Mouse (Mus musculus) embryo, embryonic 9.5 days (tissue): ENCODE measurements around the gene Pgpep1l.
"Not testable (repeated sequence)": the region's sequence is repeated elsewhere in the genome, so short reads cannot be mapped to it uniquely, and the experiment has no call there.

Experiments
- DNase-seq: peaks from one replicate; pipeline ENCODE4 v3.0.0-alpha.2; 2017; ENCODE audit errors: extremely low spot score

Pgpep1l gene

GRCm38 (mm10) chr7:68264028-68264453 is at the start of gene Pgpep1l:
TSS of gene Pgpep1l (minus strand) at chr7:68264233.
- peak; percentile 39 for DNase-seq

DNA sequence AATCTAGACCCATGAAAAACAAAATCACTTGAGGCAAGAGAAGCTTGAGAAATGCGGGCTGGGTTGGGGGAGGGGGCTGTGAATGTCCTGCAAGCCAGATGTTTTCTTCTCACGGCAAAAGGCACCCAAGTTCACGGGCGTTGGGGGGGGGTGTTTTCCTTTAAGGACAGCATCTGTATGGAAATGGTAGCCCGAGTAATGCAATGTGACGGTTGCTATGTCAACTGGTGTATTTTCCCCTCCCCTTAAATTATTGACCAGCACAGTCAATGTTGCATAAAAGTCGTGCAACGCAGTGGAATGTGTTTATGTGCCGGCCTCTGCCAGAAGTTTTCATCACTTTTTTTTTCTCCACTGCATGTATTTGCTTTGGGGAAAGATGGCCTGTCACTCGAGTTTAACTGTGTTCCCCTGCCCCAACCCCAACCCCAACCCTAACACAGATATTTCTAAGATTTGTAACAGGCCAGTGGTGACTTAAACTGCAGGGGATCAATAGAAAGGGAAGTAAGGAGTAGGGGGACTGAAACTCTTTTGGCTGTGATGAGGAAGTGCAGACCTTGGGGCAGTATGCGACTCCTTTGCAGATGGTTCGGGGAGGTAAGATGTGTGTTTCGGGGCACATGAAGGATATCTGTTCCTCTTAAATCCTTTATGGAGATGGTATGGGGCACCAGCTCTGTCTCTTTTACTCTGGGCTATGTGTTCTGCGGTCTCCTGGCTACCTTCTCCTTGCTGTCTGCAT is 49.2 kb upstream of the Pgpep1l start:
- DNase-seq, result no peak

DNA sequence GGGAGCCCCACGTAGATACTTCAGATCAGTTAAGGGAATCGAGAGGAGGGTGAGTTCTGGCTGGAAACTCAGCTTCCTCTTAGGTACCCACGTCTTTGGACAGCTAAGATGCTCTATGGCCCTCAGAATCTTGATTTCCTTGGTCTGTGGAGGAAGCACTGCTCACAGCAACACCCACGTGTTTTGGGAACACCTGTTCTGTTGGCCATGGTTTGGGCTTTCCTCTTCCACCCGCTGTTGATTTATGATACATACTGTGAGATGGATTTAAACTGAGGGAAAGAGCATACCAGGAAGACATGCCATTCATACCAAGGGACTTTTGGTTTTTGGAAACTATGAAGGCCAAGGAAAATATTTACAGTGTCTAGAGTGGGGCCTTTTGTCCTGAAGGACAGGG is 48.4 kb upstream of the Pgpep1l start:
- no peak for DNase-seq

- no peak for DNase-seq
Observed at GRCm38 (mm10) chr7:68311469-68311868, 47.4 kb upstream of the Pgpep1l start.

GRCm38 (mm10) chr7:68306756-68307155 is 42.7 kb upstream of the Pgpep1l start:
- DNase-seq, result no peak

DNA sequence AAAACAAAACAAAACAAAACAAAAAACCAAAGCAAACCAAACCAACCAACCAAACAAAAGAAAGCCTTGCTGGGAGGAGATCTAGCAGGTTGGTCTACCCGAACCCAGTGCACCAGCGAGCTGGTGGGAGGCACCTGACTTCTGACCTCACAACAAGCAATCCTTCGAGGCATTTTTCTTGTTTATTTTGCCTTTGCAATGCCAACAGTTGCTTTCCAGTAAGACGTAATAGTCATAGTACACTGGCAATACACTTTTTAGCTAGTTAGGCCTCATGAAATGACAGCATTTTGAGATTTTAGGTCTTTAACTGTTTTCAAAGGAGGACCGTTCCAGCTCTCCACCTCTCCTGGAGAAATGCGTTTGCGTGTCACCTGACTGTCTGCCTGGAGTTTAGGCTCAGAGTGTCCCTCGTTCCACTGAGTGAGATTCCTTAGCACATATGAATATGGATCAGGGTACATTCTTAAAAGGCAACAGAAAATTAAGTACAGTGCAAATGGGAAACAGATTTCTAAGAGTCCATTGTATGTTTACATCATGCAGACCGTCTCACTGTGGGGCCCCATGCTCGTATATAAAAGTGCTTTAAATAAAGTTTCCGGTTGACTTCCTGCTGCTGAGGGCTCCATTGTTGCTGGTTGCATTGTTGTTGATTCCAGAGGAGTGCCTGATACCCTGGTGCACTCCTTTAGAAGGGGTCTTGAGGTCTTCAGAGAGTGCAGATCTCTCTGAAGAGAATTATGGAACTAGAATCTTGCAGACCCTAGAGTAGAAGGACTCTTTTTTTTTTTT is 41.9 kb upstream of the Pgpep1l start:
- DNase-seq, result no peak

DNA sequence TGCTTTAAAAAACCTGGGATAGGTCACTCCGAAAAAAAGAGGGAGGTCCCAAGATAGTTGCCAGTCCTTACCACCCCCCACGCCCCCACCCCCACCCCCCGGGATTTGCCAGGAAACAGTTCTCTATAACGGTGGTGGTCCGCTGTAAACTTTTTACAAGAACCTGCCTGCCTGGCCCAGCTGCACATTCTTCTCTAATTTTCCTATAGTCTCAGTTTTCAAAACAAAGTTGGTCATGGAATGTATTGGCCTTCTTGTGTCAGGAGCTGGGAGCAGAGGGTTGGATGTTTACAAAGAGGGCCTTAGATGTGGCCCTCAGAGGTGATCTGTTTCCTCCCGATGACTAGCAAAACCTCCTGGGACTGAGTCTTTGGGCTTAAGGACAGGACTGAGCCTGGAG is 39.7 kb upstream of the Pgpep1l start:
- DNase-seq, result no peak

DNA sequence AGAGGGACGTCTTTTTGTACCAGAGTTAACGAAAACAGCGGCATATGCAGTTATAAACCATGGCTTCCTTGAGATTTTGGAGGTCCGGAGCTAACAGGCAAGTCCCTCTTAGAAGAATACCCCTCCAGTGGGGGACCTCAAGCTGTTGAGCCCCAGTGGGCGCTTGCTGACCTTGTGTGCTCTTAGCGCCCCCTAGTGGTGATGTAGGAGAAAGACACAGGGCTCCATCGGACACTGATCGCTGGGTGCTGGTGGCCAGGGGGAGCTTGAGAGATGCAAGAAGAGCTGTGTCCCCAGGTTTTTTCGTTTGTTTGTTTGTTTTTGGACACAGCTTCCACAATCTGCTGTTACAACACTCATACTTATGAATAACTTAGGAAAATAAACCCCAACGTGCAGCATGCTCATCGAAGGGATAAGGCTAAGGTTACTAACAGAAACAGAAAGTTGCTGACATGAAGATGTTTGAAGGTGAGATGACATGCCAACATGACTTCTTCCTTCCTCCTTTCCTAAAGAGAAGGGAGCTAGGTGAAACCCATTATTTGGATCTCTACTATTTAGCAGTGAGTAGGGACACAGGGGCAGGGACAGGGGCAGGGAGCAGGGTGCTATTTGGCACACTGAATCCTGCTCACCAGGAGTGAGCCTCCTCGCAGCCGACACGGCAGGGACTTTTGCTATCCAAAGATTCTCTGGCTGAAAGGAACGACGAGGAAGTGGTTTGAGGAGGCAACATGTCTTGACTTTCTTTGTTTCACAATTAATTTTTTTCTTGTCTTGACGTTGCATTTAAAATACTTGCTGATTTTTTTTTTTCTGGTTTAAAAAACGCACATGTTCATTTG is 38.8 kb upstream of the Pgpep1l start:
- peak; percentile 81 for DNase-seq

- DNase-seq, result no peak
Observed at GRCm38 (mm10) chr7:68301160-68301559, 37.1 kb upstream of the Pgpep1l start.

GRCm38 (mm10) chr7:68298381-68299076 is 34.5 kb upstream of the Pgpep1l start:
- no peak for DNase-seq

DNA sequence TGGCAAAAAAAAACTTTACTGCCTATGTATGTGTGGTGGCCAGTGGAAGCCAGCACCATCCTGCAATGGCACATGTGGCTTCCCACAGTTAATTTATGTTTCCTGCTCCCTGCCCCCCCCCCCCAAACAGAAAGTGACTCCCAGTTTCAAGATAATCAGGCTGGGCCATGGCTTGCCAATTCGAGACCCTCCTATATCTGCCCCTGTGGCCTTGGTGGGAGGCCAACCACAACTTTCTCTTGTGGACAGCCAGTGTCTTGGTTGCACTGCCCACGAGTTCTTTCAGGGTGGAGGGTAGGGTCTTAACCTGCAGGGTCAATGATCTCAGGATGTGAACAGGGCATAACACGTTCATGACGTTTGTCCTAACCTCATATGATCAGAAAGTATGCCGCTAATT is 32.5 kb upstream of the Pgpep1l start:
- no peak for DNase-seq

GRCm38 (mm10) chr7:68293997-68294789 is 30.2 kb upstream of the Pgpep1l start:
- DNase-seq, result no peak

DNA sequence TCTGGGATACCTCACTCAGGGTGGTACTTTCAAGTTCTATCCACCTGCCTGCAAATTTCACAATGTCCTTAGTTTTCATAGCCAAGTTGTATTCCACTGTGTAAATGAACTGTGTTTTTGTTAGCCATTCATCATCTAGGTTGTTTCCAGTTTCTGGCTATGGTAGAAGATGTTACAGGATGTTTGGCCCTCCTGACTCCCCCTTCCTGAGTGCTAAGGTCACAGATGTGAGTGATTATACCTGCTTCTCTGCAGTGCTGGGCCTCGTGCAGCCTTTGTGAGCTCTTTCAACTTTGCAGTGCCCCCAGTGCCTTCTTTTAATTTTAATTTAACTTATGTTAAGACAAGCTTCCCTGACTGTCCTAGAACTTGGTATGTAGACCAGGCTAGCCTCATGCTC is 27.6 kb upstream of the Pgpep1l start:
- DNase-seq, result no peak

GRCm38 (mm10) chr7:68289081-68289480 is 25.0 kb upstream of the Pgpep1l start:
- no peak for DNase-seq

GRCm38 (mm10) chr7:68288000-68288399 is 24.0 kb upstream of the Pgpep1l start:
- not testable (repeated sequence) for DNase-seq

DNA sequence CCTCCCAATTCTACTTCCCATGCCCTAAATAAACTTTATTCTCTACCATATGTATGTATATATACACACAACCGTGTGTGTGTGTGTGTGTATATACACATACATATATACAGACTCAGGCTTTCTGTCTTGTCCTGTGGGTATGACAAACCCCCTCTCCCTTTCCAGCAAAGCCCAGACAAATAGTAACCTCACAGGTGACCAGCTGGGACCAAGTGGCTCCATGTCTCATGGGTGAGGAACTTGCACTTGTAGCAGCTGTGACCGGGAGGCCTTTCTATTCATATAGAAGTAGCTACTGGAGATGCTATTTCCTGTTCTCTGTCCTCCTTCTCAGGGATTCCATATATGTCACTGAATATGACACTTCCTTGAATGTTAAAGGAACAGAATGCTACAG is 23.5 kb upstream of the Pgpep1l start:
- DNase-seq, result no peak

DNA sequence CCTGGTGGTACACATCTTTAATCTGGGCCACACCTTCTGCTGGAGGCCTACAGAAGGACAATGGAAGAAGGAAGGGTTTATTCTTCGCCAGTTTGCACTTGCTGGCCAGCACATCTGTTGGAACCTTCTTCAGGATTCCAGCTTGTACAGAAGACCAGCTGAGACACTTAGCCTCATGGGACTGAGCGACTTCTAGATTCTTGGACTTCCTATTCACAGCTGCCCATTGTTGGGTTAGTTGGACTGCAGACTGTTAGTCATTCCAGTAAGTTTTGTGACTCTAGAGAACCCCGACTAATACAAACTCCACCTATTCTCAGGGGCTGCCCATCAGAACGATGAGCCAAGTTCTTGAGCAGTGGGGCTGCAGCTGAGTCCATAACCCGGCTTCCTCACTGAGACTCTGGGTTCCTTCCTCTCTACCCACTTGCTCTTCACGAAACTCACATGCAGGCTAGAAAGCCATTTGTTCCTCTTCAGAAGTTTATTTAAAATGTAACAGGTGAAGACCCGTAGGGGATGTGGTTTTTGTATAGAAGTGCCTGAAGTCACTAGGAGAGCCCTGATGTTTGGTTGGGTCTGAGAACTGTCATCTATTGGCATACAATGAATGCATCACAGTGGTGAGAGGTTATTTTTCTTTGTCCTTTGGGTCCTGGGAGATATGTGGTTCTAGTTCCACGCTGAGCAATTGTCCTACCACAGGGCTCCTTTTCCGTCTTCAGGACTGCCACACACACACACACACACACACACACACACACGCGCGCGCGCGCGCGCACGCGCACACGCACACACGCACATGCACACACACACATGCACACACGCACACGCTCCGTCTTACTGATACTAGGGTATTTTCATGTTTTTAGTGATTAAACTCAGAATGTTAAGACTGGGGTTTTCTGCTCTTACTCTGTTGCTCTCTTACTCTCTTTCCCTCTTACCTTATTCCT is 22.8 kb upstream of the Pgpep1l start:
- DNase-seq, result no peak

DNA sequence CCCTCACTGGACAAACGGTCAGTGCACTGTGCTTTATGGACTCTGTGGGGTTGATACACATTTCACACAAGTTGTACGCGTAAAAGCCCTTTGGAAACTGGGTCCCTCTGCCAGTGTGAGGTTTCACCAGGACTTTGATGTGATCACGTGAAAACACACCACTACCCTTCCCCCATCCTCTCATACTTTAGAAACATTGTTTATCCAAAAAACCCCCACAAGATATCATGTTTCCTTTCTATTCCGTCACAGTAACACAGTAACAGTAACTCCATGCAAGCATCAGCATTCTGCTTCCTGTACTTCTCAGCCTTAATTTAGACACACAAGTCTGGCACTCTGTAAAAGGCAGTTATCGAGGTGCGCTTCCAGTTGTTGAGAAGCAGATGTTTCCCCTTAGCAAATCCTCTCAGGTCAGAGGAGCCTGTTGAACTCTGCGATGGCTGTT is 21.8 kb upstream of the Pgpep1l start:
- no peak for DNase-seq

DNA sequence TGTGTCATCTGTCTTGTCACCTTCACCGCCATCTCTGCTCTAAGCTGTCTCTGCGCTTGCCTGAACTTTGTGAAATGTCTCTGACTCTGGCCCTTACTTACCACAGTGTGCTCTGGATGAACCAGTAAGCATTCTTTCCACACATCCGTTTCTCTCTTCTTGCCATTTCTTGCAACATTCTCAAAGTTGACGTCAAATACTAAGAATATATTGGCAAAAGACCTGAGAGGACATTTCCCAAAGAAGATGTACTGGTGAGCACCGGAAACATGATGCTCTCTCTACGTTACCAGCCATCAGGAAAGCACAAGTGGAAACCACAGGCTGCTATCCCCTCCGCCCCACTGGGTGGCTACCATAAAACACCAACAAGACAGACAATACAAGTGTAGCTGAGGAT is 19.7 kb upstream of the Pgpep1l start:
- DNase-seq, result no peak

- DNase-seq, result not testable (repeated sequence)
Observed at GRCm38 (mm10) chr7:68283133-68283520, 19.1 kb upstream of the Pgpep1l start.
